Mouse (Mus musculus): ENCODE results near the gene Tbc1d10b. TPM values are rescaled to one million over a fixed set of nuclear protein-coding genes. Genes with fewer than 3 reads are reported as not detected.
"Not testable (repeated sequence)": the region's sequence is repeated elsewhere in the genome, so short reads cannot be mapped to it uniquely, and the experiment has no call there.

Tbc1d10b gene
- polyA plus RNA-seq, 1 experiment from 2014 or later = 27.4 TPM

- peak; percentile 43 for DNase-seq (ENCODE audit: low spot score)
These were observed 634 bp downstream of the Tbc1d10b start for GRCm38 (mm10) chr7:127207374-127208294.

- DNase-seq (ENCODE audit: low spot score) = no peak
These were observed 1.7 kb downstream of the Tbc1d10b start for GRCm38 (mm10) chr7:127206606-127207005.

- no peak for DNase-seq (ENCODE audit: low spot score)
These were observed 11.8 kb downstream of the Tbc1d10b start for GRCm38 (mm10) chr7:127196484-127196883.

GRCm38 (mm10) chr7:127195544-127196295, 12.5 kb downstream of the Tbc1d10b start, which contains the start of gene Cd2bp2:
Gene Cd2bp2, minus strand, starts transcription at chr7:127196050.
- peak; percentile 98 for DNase-seq (ENCODE audit: low spot score)

GRCm38 (mm10) chr7:127194633-127195029, 13.6 kb downstream of the Tbc1d10b start:
- no peak for DNase-seq (ENCODE audit: low spot score)

- no peak for DNase-seq (ENCODE audit: low spot score)
These were observed 14.1 kb downstream of the Tbc1d10b start for GRCm38 (mm10) chr7:127194011-127194632.

GRCm38 (mm10) chr7:127192989-127193388, 15.3 kb downstream of the Tbc1d10b start:
- no peak for DNase-seq (ENCODE audit: low spot score)

- no peak for DNase-seq (ENCODE audit: low spot score)
These were observed 17.6 kb downstream of the Tbc1d10b start for GRCm38 (mm10) chr7:127190672-127191071.

GRCm38 (mm10) chr7:127188305-127189276, 19.7 kb downstream of the Tbc1d10b start:
- peak; percentile 71 for DNase-seq (ENCODE audit: low spot score)

GRCm38 (mm10) chr7:127187351-127187750, 20.9 kb downstream of the Tbc1d10b start:
- no peak for DNase-seq (ENCODE audit: low spot score)

GRCm38 (mm10) chr7:127185601-127186000, 22.7 kb downstream of the Tbc1d10b start:
- DNase-seq (ENCODE audit: low spot score) = peak; percentile 49

- no peak for DNase-seq (ENCODE audit: low spot score)
These were observed 23.5 kb downstream of the Tbc1d10b start for GRCm38 (mm10) chr7:127184720-127185119.

GRCm38 (mm10) chr7:127183828-127184227, 24.4 kb downstream of the Tbc1d10b start:
- no peak for DNase-seq (ENCODE audit: low spot score)

GRCm38 (mm10) chr7:127183345-127183744, 24.9 kb downstream of the Tbc1d10b start:
- no peak for DNase-seq (ENCODE audit: low spot score)

GRCm38 (mm10) chr7:127181724-127182123, 26.5 kb downstream of the Tbc1d10b start:
- not testable (repeated sequence) for DNase-seq (ENCODE audit: low spot score)

- peak; percentile 73 for DNase-seq (ENCODE audit: low spot score)
These were observed 27.5 kb downstream of the Tbc1d10b start for GRCm38 (mm10) chr7:127180783-127181182.

GRCm38 (mm10) chr7:127176937-127177336, 31.3 kb downstream of the Tbc1d10b start:
- no peak for DNase-seq (ENCODE audit: low spot score)

GRCm38 (mm10) chr7:127166501-127166900, 41.8 kb downstream of the Tbc1d10b start:
- no peak for DNase-seq (ENCODE audit: low spot score)

- DNase-seq (ENCODE audit: low spot score) = peak; percentile 31
These were observed 42.4 kb downstream of the Tbc1d10b start for GRCm38 (mm10) chr7:127165607-127166493.

All from thymus, postnatal 0 days (tissue).